Mouse (Mus musculus): ENCODE data around the gene Olfr371. TPM values are rescaled to one million over a fixed set of nuclear protein-coding genes. Genes with fewer than 3 reads are reported as not detected.

The Olfr371 gene
- not detected for total RNA-seq (2023)

GRCm38 (mm10) chr8:85225688-85226087 lies at the start of gene Olfr371:
Gene Olfr371 (plus strand): TSS chr8:85225988.

Other genes with a start within 250 kb of the Olfr371 start
- gene Junb, start 247.3 kb upstream of the Olfr371 start, total RNA-seq (2023): 1,783 TPM
- gene Hook2, start 235.4 kb upstream of the Olfr371 start, total RNA-seq (2023): 6.6 TPM
- not detected for gene Best2, start 211.5 kb upstream of the Olfr371 start, total RNA-seq (2023)
- gene Asna1, start 200.7 kb upstream of the Olfr371 start, total RNA-seq (2023): 55.2 TPM
- gene Trir, start 199.2 kb upstream of the Olfr371 start, total RNA-seq (2023): 167 TPM
- 68.9 TPM for gene Tnpo2, start 189.1 kb upstream of the Olfr371 start, total RNA-seq (2023)
- 6.9 TPM for gene Fbxw9, start 165.9 kb upstream of the Olfr371 start, total RNA-seq (2023)
- not detected for gene Gm5741, start 158.0 kb upstream of the Olfr371 start, total RNA-seq (2023)
- gene Dhps, start 154.2 kb upstream of the Olfr371 start, total RNA-seq (2023): 115 TPM
- 60.0 TPM for gene Wdr83os, start 145.2 kb upstream of the Olfr371 start, total RNA-seq (2023)
- gene Wdr83, start 144.7 kb upstream of the Olfr371 start, total RNA-seq (2023): 11.5 TPM
- gene Man2b1, start 142.7 kb upstream of the Olfr371 start, total RNA-seq (2023): 113 TPM
- not detected for gene Zfp791, start 102.9 kb upstream of the Olfr371 start, total RNA-seq (2023)
- gene Cks1brt, start 74.1 kb upstream of the Olfr371 start, total RNA-seq (2023): not detected
- gene Orc6, start 73.6 kb downstream of the Olfr371 start, total RNA-seq (2023): 57.7 TPM
- 55.6 TPM for gene Vps35, start 73.8 kb downstream of the Olfr371 start, total RNA-seq (2023)
- gene Mylk3, start 160.4 kb downstream of the Olfr371 start, total RNA-seq (2023): 0.73 TPM
- 20.9 TPM for gene 4921524J17Rik, start 206.8 kb downstream of the Olfr371 start, total RNA-seq (2023)